Mouse (Mus musculus) hindbrain, postnatal 0 days (tissue): ENCODE data around the gene Thbs2. TPM values are rescaled to one million over a fixed set of nuclear protein-coding genes. Genes with fewer than 3 reads are reported as not detected.
A peak's percentile ranks its signal among the peaks of the same experiment; 100 is the strongest.
"Not testable (repeated sequence)": the region's sequence is repeated elsewhere in the genome, so short reads cannot be mapped to it uniquely, and the experiment has no call there.

ENCODE experiments used
- ATAC-seq: fragments of 200-750 bp; cut with Nextera tagmentation; 2 replicates; pipeline ENCODE4 v1.8.0; 2017; ENCODE audit warnings: mild to moderate bottlenecking, moderate TSS enrichment, moderate library complexity
- DNase-seq: peaks from one replicate; pipeline ENCODE4 v3.0.0-alpha.2; 2015; ENCODE audit warnings: low spot score
- H3K27ac ChIP-seq: fragments of 300-500 bp; sonication (generic); 2 replicates; pipeline ENCODE4 v1.5.1; 2014; ENCODE audit warnings: mild to moderate bottlenecking
- H3K27me3 ChIP-seq: fragments of 300-500 bp; sonication (generic); 2 replicates; pipeline ENCODE4 v1.6.1; 2014; ENCODE audit warnings: low read length, mixed read lengths; ENCODE audit not compliant: insufficient read depth
- H3K36me3 ChIP-seq: fragments of 300-500 bp; sonication (generic); 2 replicates; pipeline ENCODE4 v1.6.1; 2014; ENCODE audit warnings: low read length, mixed read lengths; ENCODE audit not compliant: insufficient read depth
- H3K4me1 ChIP-seq: fragments of 300-500 bp; sonication (generic); 2 replicates; pipeline ENCODE4 v1.6.1; 2014; ENCODE audit warnings: antibody characterized with exemption, low read length, mixed read lengths; ENCODE audit not compliant: insufficient read depth
- H3K4me2 ChIP-seq: fragments of 300-500 bp; sonication (generic); 2 replicates; pipeline ENCODE4 v1.6.1; 2014; ENCODE audit warnings: low read depth, mild to moderate bottlenecking, low read length, moderate library complexity, mixed read lengths
- H3K4me3 ChIP-seq: fragments of 300-500 bp; sonication (generic); 2 replicates; pipeline ENCODE4 v1.5.1; 2014; ENCODE audit warnings: low read length
- H3K9ac ChIP-seq: fragments of 300-500 bp; sonication (generic); replicated peaks from 2 replicates; pipeline ENCODE4 v1.6.1; 2014; ENCODE audit warnings: mild to moderate bottlenecking, low read length, moderate library complexity, mixed read lengths
- H3K9me3 ChIP-seq: fragments of 300-500 bp; sonication (generic); 2 replicates; pipeline ENCODE4 v1.6.1; 2016; ENCODE audit warnings: low read length, mixed read lengths
- CTCF ChIP-seq: IDR thresholded peaks from 2 replicates; pipeline ENCODE4 v1.5.1; 2016; ENCODE audit warnings: antibody characterized with exemption, control low read depth, low read depth
- WGBS: fragments of 180-500 bp; shearing (Covaris S2); extraction: QIAGEN DNeasy Blood & Tissue Kit; methylation state at CpG from one replicate; pipeline ENCODE4 v1.1.7; 2014; 5-methylcytosine and 5-hydroxymethylcytosine counted together
- polyA plus RNA-seq: library from polyadenylated mRNA; unstranded; fragments of >200 nt; fragmentation: Nextera tagmentation; extraction: Ambion mirVana; gene quantifications from 2 replicates; pipeline ENCODE4 v1.2.1, GENCODE M21; 2015
- total RNA-seq: library from RNA; depleted of rRNA; stranded (reverse); fragments of >200 nt; gene quantifications from 2 replicates; pipeline ENCODE4 v1.2.3, GENCODE M21; 2014; rRNA removed

The Thbs2 gene
- total and polyA plus RNA-seq, 2 experiments from 2014 or later = 5.5 to 10.8 TPM

GRCm38 (mm10) chr17:14627828-14628338 lies 66.2 kb downstream of the Thbs2 start:
- H3K9me3 ChIP-seq = no peaks in the 10 kb centered on the region
- no peak overlapping the region for H3K4me3 ChIP-seq
- no peak overlapping the region for H3K4me2 ChIP-seq
- H3K27ac ChIP-seq = no peak overlapping the region
- H3K9ac ChIP-seq = no peak overlapping the region
- H3K4me1 ChIP-seq = no peaks in the 10 kb centered on the region
- 89% methylated on average over 12 of the region's 12 CpGs for WGBS
- H3K27me3 ChIP-seq = no peaks in the 10 kb centered on the region
- no peak for TF ChIP-seq CTCF
- DNase-seq (no peak), ATAC-seq (no peak)
- no peaks in the 10 kb centered on the region for H3K36me3 ChIP-seq

GRCm38 (mm10) chr17:14624433-14624832 lies 69.6 kb downstream of the Thbs2 start:
- 35% methylated on average over 8 of the region's 8 CpGs for whole genome bisulfite sequencing
- no peaks in the 10 kb centered on the region for H3K27me3 ChIP-seq

GRCm38 (mm10) chr17:14621006-14621405 lies 73.0 kb downstream of the Thbs2 start:
- H3K4me1 ChIP-seq, H3K27me3 ChIP-seq, ATAC-seq, H3K27ac ChIP-seq, DNase-seq, H3K4me3 ChIP-seq, H3K9ac ChIP-seq, H3K9me3 ChIP-seq, H3K4me2 ChIP-seq, H3K36me3 ChIP-seq: not testable (repeated sequence)

More at GRCm38 (mm10) chr17:14624433-14624832, 69.6 kb downstream of the Thbs2 start:
- Histone ChIP-seq H3K4me1 (no peaks in the 10 kb centered on the region), H3K9me3 (no peaks in the 10 kb centered on the region), H3K9ac (no peak overlapping the region), H3K4me2 (peak overlapping the region; percentile 37), H3K27ac (no peak overlapping the region), H3K4me3 (no peak overlapping the region), H3K36me3 (no peaks in the 10 kb centered on the region)
- TF ChIP-seq CTCF = no peak
- DNase-seq (peak; percentile 8), ATAC-seq (no peak)

- Histone ChIP-seq H3K27ac (no peak overlapping the region), H3K36me3 (no peaks in the 10 kb centered on the region), H3K4me1 (no peaks in the 10 kb centered on the region), H3K4me3 (no peak overlapping the region), H3K27me3 (no peaks in the 10 kb centered on the region), H3K9me3 (no peaks in the 10 kb centered on the region), H3K9ac (no peak overlapping the region), H3K4me2 (no peak overlapping the region)
- DNase-seq (no peak), ATAC-seq (no peak)
- no peak for TF ChIP-seq CTCF
- 85% methylated on average over 3 of the region's 3 CpGs for WGBS
These were observed 74.0 kb downstream of the Thbs2 start for GRCm38 (mm10) chr17:14620037-14620436.

GRCm38 (mm10) chr17:14619038-14619437 lies 75.0 kb downstream of the Thbs2 start:
- H3K4me1 ChIP-seq = no peaks in the 10 kb centered on the region
- H3K4me2 ChIP-seq = no peak overlapping the region
- 68% methylated on average over 4 of the region's 4 CpGs for WGBS
- H3K9me3 ChIP-seq = no peaks in the 10 kb centered on the region
- no peak overlapping the region for H3K9ac ChIP-seq
- no peak overlapping the region for H3K27ac ChIP-seq
- no peak overlapping the region for H3K4me3 ChIP-seq
- no peaks in the 10 kb centered on the region for H3K27me3 ChIP-seq
- H3K36me3 ChIP-seq = no peaks in the 10 kb centered on the region
- DNase-seq (no peak), ATAC-seq (no peak)
- TF ChIP-seq CTCF = no peak

Other genes starting within 250 kb of the Thbs2 start
- gene Wdr27, start 248.9 kb upstream of the Thbs2 start, total RNA-seq = 0.36 and 1.3 TPM in 2 replicates
- 11.1 and 11.8 TPM in 2 replicates for gene Wdr27, start 248.9 kb upstream of the Thbs2 start, polyA plus RNA-seq
- gene 1600012H06Rik, start 248.9 kb upstream of the Thbs2 start, total RNA-seq = 9.7 and 16.1 TPM in 2 replicates
- gene 1600012H06Rik, start 248.9 kb upstream of the Thbs2 start, polyA plus RNA-seq = 23.9 and 25.4 TPM in 2 replicates